Mouse (Mus musculus) heart, postnatal 10 days (tissue): ENCODE results near the gene Hao1. TPM values are rescaled to one million over a fixed set of nuclear protein-coding genes. Genes with fewer than 3 reads are reported as not detected.

Experiments used
- DNase-seq, 2 experiments: peaks; one replicate each; pipeline ENCODE4 v3.0.0; 2021
- intact Hi-C: fragments of 180-260 bp; cut with DNase I; formaldehyde crosslinking; loops from one replicate; pipeline ENCODE4 v1.15.1; 2025
- total RNA-seq, 2 experiments: library from RNA; stranded (reverse); gene quantifications; 2 replicates each; pipeline ENCODE4 v1.2.3; 2021

Hao1 gene
- total RNA-seq, result not detected

DNA sequence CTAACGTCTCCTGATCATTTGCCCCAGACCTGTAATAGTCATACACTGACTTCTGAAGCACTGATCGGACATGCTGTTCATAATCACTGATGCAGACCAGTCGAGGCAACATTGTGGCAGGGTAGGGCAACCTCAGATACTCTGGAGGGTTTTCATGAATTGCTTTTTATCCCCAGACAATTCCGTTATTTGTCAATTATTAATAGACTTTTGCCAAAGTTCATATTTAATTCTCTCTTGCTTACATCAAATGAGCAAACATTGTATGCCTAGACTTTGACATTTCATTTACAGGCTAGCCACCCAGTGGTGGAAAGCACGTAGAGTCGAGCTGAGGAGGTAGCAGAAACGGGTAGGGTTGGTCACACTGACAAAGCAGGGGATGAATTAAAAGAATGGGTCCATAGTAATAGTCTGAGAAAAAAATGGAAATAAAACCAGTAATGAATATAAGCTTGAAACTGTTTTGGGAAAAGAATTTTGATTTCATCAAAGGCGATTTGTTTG, at the start of gene Hao1:
Gene Hao1, minus strand, starts transcription at position 148 of the 507 bp plus-strand sequence.
- intact Hi-C loops, result loop anchor here (5.0 kb wide), 1 partner anchor 123 kb away; no protein-coding TSS in a partner anchor

DNA sequence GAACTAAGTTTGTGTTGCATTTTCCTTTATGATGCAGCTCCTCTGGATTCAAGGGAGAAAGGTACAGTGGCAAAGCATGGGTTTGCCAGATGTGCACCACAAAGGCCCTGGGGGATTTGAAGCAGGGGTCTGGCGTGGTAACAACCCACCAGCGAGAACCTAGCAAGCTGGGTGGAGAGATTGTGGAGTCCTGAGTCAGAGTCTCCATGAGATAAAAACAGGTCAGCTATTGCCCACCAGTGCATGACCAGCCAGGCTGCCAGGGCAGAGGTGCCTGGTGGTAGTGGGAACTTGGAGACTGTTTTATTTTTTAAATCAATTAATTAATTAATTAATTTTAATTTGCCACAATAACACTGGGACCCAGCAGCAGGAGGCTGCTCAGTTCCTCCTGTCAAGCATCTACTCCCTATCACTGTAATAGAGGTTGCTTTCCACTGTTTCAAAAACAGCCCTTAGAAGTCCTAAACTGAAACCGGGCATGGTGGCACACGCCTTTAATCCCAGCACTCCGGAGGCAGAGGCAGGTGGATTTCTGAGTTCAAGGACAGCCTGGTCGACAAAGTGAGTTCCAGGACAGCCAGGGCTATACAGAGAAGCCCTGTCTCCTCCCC, 37.0 kb upstream of the Hao1 start:
- intact Hi-C loops, result no loop called here
- DNase-seq, result no peak

More for the DNA sequence above, at the start of gene Hao1:
- DNase-seq, result no peak

DNA sequence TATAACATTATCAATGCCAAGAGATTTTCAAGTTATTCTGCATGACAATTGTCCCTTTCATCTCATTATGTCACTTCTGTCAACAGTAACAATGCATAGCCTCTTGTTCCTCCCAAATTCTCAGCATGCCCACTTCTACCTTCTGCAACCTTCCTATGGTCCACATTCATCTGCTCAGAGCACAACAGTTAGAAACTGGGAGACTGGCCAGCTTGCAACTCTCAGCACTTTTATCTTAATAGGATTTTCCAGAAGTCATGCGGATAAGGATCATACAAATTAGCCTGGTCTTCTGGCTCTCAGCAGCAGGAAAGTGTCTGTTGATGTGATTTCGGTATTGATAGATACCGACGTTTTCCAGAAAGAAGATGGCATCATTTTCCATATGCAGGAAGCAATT, 31.1 kb upstream of the Hao1 start:
- intact Hi-C loops, result no loop called here
- DNase-seq, result no peak

DNA sequence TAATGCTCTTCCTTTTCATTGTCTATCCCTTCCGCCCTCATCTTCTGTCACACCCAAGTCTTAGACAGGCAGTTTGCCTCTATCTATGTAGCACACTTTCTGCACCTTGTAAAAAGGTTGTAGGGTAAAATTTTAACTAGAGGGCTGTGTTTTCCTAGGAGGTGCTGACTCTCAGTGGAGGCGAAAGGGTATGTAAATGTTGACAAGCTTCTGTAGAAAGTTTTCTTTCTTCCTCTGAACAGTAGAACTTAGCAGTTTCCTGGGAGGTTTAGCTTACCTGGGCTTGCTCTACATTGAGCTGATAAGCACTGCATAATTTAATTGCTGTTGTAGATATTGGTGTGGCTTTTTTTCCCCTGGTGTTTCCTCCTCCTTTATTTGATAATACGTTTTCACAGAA, 5.3 kb upstream of the Hao1 start:
- no peak for DNase-seq
- intact Hi-C loops, result no loop called here

DNA sequence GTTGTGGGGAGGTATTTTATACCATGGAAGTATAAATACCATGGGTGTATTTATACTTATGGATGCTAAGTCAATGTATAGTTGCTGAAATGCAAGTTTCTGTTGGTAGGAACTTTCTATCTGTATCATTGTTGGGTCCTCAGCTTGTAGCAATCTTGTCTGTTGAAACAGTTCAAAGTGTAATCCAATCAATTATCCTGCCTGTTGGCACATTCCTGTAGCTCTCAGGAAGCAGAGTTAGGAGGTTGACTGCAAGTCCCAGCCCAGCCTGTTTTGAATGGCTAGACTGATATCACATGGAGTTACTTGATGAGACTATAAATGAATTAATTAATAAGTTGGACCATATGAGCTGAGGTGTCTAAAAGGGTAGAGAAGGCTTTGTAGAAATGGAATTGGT, 1.8 kb downstream of the Hao1 start:
- no peak for DNase-seq
- intact Hi-C loops, result loop anchor here (5.0 kb wide), 1 partner anchor 125 kb away; no protein-coding TSS in a partner anchor

GRCm38 (mm10) chr2:134549770-134550169, 4.4 kb downstream of the Hao1 start:
- intact Hi-C loops, result loop anchor here (1.0 to 5.0 kb wide), 3 partner anchors 128 to 781 kb away; partner anchors contain the start of gene Plcb1
- DNase-seq, result peak; percentile 50 to 79

- DNase-seq, result no peak
- intact Hi-C loops, result loop anchor here (5.0 kb wide), 1 partner anchor 242 kb away; the partner anchor contains the start of gene Plcb1
Observed at GRCm38 (mm10) chr2:134545116-134545515, 9.1 kb downstream of the Hao1 start.

DNA sequence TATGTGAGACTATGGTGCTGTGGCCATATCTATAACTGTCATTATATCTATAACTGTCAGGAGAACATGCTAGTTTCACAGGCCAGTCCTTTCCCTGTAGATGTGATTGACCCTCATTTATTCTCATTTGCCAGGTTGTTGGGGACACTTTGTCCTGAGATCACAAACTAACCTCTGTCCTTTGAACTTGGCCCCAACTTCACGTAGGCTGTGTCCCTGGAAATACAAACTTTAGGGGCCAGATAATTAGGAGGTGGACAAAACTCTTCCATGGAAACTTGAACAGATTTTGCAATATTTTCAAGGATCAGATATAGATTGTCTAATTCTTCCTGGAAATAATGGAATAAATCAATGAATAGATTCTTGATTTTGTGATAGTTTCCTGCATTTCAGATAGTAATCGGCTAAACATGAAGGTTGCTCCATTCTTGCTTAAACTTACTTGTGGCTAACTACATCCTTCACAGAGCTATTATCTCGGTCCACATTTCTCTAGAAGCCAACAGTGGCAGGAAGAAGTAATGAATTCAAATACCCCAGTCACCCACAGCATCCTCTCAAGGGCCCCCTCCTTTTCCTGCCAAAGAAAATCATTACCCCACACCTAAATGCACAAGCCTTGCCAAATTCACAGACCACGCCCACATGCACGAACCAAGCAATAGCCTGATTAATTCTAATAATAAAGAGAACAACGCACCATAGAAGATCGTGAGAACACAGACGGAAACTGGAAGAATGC, 9.7 kb downstream of the Hao1 start:
- no peak for DNase-seq
- intact Hi-C loops, result loop anchor here (5.0 kb wide), 2 partner anchors 243 to 992 kb away; partner anchors contain the start of genes Bmp2 and Plcb1

DNA sequence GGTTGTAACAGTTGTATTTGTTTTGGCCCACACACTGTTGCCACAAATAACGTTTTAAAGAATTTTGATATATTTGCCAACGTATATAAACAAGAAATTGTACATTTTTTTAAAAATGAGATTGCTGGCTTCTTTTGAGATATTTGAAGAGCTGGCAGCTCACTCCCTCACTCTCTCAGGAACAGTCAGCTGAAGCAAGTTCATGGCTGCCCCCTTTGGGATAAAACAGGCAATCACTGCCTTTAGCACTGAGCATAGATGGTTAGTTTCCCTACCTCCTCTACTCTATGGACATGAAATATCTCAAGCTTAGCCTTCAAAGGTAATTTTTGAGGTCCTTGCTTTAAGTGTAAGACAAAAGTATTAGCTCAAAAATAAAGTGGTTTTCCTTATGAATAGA, 10.7 kb downstream of the Hao1 start:
- intact Hi-C loops, result loop anchor here (5.0 kb wide), 1 partner anchor 991 kb away; the partner anchor contains the start of gene Bmp2
- no peak for DNase-seq

GRCm38 (mm10) chr2:134541019-134541418, 13.1 kb downstream of the Hao1 start:
- no peak for DNase-seq
- intact Hi-C loops, result loop anchor here (5.0 kb wide), 1 partner anchor 989 kb away; the partner anchor contains the start of gene Bmp2

DNA sequence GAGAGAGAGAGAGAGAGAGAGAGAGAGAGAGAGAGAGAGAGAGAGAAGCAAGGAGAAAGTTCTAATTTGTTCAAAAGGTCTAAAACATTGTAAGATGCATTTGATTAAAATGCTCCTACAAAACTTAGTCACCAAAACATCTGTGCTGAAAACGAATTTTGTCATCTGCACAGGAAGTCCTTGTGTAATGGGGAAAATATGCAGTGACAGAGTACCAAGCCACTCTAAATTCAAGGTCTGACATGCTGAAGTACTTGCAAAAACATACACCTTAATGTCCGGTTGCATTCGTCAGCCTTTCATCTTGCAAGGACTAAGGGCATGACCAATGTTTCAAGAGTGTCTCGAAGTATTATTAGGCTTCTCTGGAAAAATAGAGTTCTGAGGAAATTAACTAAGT, 15.7 kb downstream of the Hao1 start:
- DNase-seq, result no peak
- intact Hi-C loops, result no loop called here

- DNase-seq, result no peak
- intact Hi-C loops, result no loop called here
Observed at GRCm38 (mm10) chr2:134528122-134528810, 25.9 kb downstream of the Hao1 start.

DNA sequence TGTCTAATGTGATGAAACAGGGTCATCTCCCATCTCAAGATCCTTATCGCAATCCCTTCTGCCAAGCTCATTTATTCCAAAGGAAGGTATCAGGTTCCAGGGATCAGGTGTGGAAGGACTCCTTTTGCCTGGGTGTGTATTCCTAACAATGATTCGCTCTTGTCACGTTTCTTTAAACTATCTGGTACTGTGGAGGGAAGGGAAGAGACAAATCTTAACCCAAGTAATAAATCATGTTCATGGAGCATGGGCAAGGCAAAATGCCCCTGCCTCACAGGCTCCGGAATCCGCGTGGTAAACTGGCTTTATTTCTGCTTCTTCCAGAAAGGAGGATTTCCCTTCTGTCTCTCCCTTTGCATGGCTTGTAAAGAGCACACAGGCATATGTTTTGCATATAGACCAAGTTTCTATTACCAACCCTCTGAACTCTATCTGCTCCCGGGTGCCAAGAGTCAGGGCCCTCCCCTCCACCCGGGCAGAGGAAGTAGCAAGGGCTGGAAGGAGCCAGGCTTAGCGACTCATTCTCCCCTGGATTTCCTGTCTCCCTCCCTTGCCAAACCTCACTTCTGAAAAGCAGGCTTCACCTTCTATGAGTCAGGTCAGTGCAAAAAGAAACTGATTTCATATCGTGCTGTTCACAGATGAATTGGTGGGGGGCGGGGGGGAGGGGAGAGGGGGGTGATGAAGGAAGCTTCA, 26.6 kb downstream of the Hao1 start:
- DNase-seq, result peak in 1 of 2 experiments; percentile 24
- intact Hi-C loops, result no loop called here

DNA sequence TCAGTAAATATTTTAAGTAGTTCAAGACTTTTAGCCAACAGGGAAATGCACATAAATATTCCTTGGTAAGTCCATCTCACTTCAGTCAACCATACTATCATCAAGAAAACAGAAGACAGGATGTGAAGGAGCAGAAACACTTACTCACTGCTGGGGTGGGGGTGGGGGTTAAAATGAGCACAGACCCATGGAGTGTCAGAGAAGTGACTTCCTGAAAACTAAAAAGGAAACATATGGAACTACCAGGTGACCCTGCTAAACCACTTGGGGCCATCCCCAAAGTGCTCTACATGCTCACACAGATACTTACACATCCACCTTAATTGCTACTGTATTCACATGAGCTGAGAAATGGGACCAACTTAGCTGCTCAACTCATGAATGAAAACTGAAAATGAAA, 36.1 kb downstream of the Hao1 start:
- no peak for DNase-seq
- intact Hi-C loops, result no loop called here

DNA sequence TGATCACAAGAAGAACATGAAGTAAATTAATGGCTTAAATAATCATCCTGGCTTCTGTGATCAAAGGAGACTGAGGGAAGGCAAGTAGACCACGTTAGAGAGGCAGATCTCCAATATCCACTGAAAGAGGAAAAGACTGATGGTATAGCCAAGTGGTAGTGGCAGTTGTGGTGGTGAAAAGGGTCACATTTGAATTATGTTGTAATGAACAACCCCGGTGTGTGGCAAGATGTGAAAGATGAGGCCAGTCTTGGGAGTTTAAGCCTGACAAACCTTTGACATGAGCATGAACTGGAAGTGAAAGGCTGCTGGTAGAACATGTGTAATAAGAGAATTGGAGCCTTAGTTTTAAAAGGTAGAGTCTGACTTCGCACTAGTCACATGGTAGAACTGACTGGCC, 54.4 kb downstream of the Hao1 start:
- DNase-seq, result no peak

DNA sequence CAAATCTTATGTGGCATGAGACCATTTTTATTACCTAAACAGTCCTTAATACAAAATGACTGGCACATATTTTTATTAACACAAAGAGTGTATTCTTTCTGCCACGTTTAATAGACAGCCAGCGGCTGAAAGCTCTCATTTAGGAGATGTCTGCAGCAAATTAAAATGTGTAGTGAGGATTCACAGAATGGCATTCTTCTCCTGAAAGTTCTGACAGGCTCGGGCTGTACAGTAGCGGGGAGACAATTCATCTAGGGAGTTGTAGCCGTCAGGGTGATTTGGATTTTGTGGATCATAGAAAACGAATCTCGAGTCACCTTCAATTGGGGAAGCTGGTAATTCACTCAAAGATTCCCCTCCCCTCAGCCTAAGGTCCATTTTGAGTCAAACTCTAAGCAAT, 55.7 kb downstream of the Hao1 start:
- intact Hi-C loops, result no loop called here

More for the DNA sequence above, 54.4 kb downstream of the Hao1 start:
- intact Hi-C loops, result no loop called here

GRCm38 (mm10) chr2:134488671-134489070, 65.5 kb downstream of the Hao1 start:
- DNase-seq, result no peak
- intact Hi-C loops, result loop anchor here (5.0 to 10.0 kb wide), 2 partner anchors 1374 to 1466 kb away; no protein-coding TSS in a partner anchor

More for the DNA sequence above, 55.7 kb downstream of the Hao1 start:
- DNase-seq, result no peak

GRCm38 (mm10) chr2:134486055-134486834, 67.9 kb downstream of the Hao1 start:
- intact Hi-C loops, result loop anchor here (5.0 to 10.0 kb wide), 2 partner anchors 1371 to 1464 kb away; no protein-coding TSS in a partner anchor
- DNase-seq, result no peak

DNA sequence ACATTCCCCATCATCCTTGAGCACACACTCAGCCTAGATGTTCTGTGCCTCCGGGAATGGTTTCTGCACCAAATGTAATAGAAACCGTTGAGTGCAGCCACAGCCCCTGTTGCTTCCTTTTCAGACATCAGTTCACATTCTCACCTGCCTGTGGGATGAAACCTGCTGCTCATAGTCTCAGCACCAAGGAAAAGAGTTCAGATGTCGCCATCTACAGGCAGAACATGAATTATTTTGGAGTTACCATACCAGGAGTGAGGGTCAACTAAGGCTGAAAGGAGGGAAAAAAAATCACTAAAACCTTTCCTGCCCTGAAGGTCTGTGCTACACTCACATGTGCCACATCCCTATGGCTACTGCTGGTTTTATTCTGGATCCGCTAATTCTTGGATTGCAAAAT, 71.5 kb downstream of the Hao1 start:
- DNase-seq, result peak in 1 of 2 experiments; percentile 11
- intact Hi-C loops, result loop anchor here (5.0 to 10.0 kb wide), 3 partner anchors 870 to 1368 kb away; partner anchors contain the start of gene Bmp2
